Comparison of ENCODE assay signal across 16 mouse cellular contexts in genomic region chr19:28745534-28745933, GRCm38 (mm10).
DNase-seq lines count a peak whose midpoint lies in the region; ATAC-seq lines count a peak whose summit lies in the region.
"Had no signal": no experiment of that assay in that cellular context is flagged by ENCODE, and none has a peak within 500 bp of the region (broad histone marks: within the 10 kb centered on the region; RNA-seq: fewer than 3 reads in every experiment).

No protein-coding gene starts in this region.

- intact Hi-C loops in heart, postnatal 36 days (cut with DNase I), result no loop called here

- H3K4me1 ChIP-seq in kidney, embryonic 15.5 days, result peaks cover 7% of the 10 kb centered on the region

- H3K36me3 ChIP-seq in kidney, embryonic 15.5 days, result no peaks in the 10 kb centered on the region
- H3K36me3 ChIP-seq: limb, embryonic 13.5 days had no signal

- 0 out of 2 replicates have a peak overlapping the region, but pooled peaks have one; percentile 18 for H3K27ac ChIP-seq in kidney, embryonic 15.5 days
- H3K27ac ChIP-seq: limb, embryonic 13.5 days had no signal

- H3K27me3 ChIP-seq in kidney, embryonic 15.5 days, result no peaks in the 10 kb centered on the region
- H3K27me3 ChIP-seq: limb, embryonic 13.5 days had no signal

- ATAC-seq in kidney, embryonic 15.5 days (replicated peaks; ENCODE audit: low FRiP score), result no peak
- ATAC-seq: inflammation-experienced regulatory T-cells, adult 6 months had no signal

- H3K9ac ChIP-seq in kidney, embryonic 15.5 days, result no peak overlapping the region
- H3K9ac ChIP-seq: limb, embryonic 13.5 days had no signal

- no peaks in the 10 kb centered on the region for H3K9me3 ChIP-seq in kidney, embryonic 15.5 days (replicated peaks)
- H3K9me3 ChIP-seq: limb, embryonic 13.5 days had no signal

- H3K4me2 ChIP-seq in kidney, embryonic 15.5 days, result no peak overlapping the region
- H3K4me2 ChIP-seq: heart, embryonic 11.5 days; limb, embryonic 13.5 days had no signal

- H3K4me3 ChIP-seq in kidney, embryonic 15.5 days (replicated peaks), result no peak overlapping the region
- H3K4me3 ChIP-seq: erythroblast, embryonic 14.5 days; limb, embryonic 13.5 days had no signal

- WGBS in kidney, embryonic 15.5 days, result 47% methylated on average over 8 of the region's 8 CpGs

- peak; percentile 85 for DNase-seq in heart, adult 11 months
- DNase-seq in heart, postnatal 36 days, result no peak
- DNase-seq in kidney, postnatal 10 days, result no peak
- DNase-seq in testis, postnatal 14 days (ENCODE audit: low spot score), result peak; percentile 27
- no peak for DNase-seq in testis, postnatal 10 days (ENCODE audit: low spot score)
- no peak for DNase-seq in urinary bladder, postnatal 4 days (ENCODE audit: low spot score in 2 of 2)
- no peak for DNase-seq in right cerebral cortex, adult 18-20 months
- DNase-seq: cerebellum, postnatal 14 days; gastrocnemius, postnatal 25 days; kidney, postnatal 14 days; right cerebral cortex, postnatal 25 days had no signal

Comparison
In these comparisons a context has a peak if more than half of its experiments do, and no peak if none do; other contexts are left out.
1. DNase-seq: peak in heart, adult 11 months (single experiment) and testis, postnatal 14 days (single experiment); none in heart, postnatal 36 days (0 of 2), kidney, postnatal 10 days (single experiment), testis, postnatal 10 days (single experiment), urinary bladder, postnatal 4 days (0 of 2) and right cerebral cortex, adult 18-20 months (single experiment).